Mouse (Mus musculus): ENCODE measurements around the gene Plekha1. TPM values are rescaled to one million over a fixed set of nuclear protein-coding genes. Genes with fewer than 3 reads are reported as not detected.
A peak's percentile ranks its signal among the peaks of the same experiment; 100 is the strongest.

Gene Plekha1
- polyA plus RNA-seq, 1 experiment, result 13.4 TPM

DNA sequence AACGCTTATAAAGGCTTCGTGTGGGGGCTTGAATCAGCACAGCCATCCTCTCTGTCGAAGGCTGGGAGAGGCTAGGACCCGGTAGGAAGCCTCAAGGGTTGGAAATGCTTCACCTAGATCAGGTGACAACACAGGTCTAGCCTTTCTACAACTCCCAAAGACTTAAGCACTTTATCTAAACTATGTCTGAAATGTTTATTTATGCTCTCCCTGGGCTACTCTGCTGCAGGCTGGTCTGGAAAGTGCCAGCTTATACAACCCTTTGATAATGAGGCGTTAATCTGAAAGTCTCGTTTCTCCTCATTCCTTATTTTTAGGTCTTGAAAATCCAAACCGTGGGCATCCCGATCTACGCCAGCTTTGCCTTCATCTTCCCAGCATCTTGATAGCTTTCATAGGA lies 41.6 kb upstream of the Plekha1 start:
- Histone ChIP-seq H3K4me3 (no peak overlapping the region), H3K4me2 (ENCODE audit: low read depth) (no peak overlapping the region), H3K36me3 (ENCODE audit: control insufficient read depth, insufficient read depth) (no peaks in the 10 kb centered on the region), H3K27me3 (ENCODE audit: control insufficient read depth, insufficient read depth, insufficient read length) (no peaks in the 10 kb centered on the region), H3K79me2 (ENCODE audit: control insufficient read depth, insufficient read depth) (no peaks in the 10 kb centered on the region), H3ac (ENCODE audit: control insufficient read depth, insufficient read length) (no peak overlapping the region)
- TF ChIP-seq CEBPB (IDR thresholded peaks at IDR 0.05; ENCODE audit: insufficient read depth, poor library complexity, severe bottlenecking) (no peak), POLR2A (IDR thresholded peaks at IDR 0.05; ENCODE audit: insufficient read length, low read depth) (no peak), MAX (IDR thresholded peaks at IDR 0.05; ENCODE audit: low read depth) (no peak), REST (IDR thresholded peaks at IDR 0.05; ENCODE audit: insufficient read depth, insufficient read length) (no peak), TCF3 (IDR thresholded peaks at IDR 0.05; ENCODE audit: insufficient read length, low read depth) (no peak), USF1 (IDR thresholded peaks at IDR 0.05; ENCODE audit: low read depth) (no peak), E2F4 (IDR thresholded peaks at IDR 0.05; ENCODE audit: insufficient read depth) (no peak), POLR2AphosphoS2 (IDR thresholded peaks at IDR 0.05; ENCODE audit: insufficient read length, low read depth) (no peak), MYOD1 (IDR thresholded peaks at IDR 0.05; ENCODE audit: control insufficient read depth in 1 of 3, insufficient read length in 2 of 3, low read depth in 2 of 3) (no peak), SRF (IDR thresholded peaks at IDR 0.05; ENCODE audit: control insufficient read depth, insufficient read length, low read depth) (no peak), MYOG (IDR thresholded peaks at IDR 0.05; ENCODE audit: control insufficient read depth in 1 of 3, insufficient read depth in 1 of 3, insufficient read length in 2 of 3, low read depth in 2 of 3) (no peak), TCF12 (IDR thresholded peaks at IDR 0.05; ENCODE audit: insufficient read depth, poor library complexity, severe bottlenecking) (no peak)

DNA sequence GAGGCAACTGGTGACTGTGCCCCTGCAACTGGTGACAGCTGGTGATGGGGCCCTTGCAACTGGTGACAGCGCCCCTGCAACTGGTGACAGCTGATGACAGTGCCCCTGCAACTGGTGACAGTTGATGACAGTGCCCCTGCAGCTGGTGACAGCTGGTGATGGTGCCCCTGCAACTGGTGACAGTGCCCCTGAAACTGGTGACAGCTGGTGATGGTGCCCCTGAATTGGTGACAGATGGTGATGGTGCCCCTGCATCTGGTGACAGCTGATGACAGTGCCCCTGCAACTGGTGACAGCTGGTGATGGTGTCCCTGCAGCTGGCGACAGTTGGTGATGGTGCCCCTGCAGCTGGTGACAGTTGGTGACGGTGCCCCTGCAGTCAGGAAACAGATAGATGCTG lies 39.2 kb upstream of the Plekha1 start:
- no peak overlapping the region for H3ac ChIP-seq (ENCODE audit: control insufficient read depth, insufficient read length)
- H3K27me3 ChIP-seq (ENCODE audit: control insufficient read depth, insufficient read depth, insufficient read length), result no peaks in the 10 kb centered on the region
- H3K79me2 ChIP-seq (ENCODE audit: control insufficient read depth, insufficient read depth), result no peaks in the 10 kb centered on the region
- no peaks in the 10 kb centered on the region for H3K36me3 ChIP-seq (ENCODE audit: control insufficient read depth, insufficient read depth)
- TF ChIP-seq USF1 (IDR thresholded peaks at IDR 0.05; ENCODE audit: low read depth) (no peak), MYOD1 (IDR thresholded peaks at IDR 0.05; ENCODE audit: control insufficient read depth in 1 of 3, insufficient read length in 2 of 3, low read depth in 2 of 3) (peak in 2 of 3 experiments; percentile 31 to 53), E2F4 (IDR thresholded peaks at IDR 0.05; ENCODE audit: insufficient read depth) (no peak), MYOG (IDR thresholded peaks at IDR 0.05; ENCODE audit: control insufficient read depth in 1 of 3, insufficient read depth in 1 of 3, insufficient read length in 2 of 3, low read depth in 2 of 3) (peak in 2 of 3 experiments; percentile 69 to 70), TCF12 (IDR thresholded peaks at IDR 0.05; ENCODE audit: insufficient read depth, poor library complexity, severe bottlenecking) (no peak)
- H3K4me3 ChIP-seq, result no peak overlapping the region
- no peak overlapping the region for H3K4me2 ChIP-seq (ENCODE audit: low read depth)

DNA sequence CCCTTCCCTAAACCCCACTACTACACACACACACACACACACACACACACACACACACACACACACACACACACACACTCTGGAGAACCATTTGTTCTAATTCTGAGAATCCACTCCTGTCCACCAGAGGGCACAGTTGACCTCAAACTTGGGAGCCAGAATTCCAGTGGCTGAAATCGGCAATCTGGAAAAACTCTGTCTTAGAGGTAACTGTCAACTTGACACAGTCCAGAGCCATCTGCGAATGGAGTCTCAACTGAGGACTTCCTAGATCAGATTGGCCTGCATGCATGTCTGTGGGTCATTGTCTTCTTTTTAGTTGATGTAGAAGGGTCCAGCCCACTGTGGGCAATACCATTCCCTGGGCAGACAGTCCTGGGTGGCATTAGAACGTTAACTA lies 38.1 kb upstream of the Plekha1 start:
- Histone ChIP-seq H3K4me3 (no peak overlapping the region), H3K79me2 (ENCODE audit: control insufficient read depth, insufficient read depth) (no peaks in the 10 kb centered on the region), H3K4me2 (ENCODE audit: low read depth) (no peak overlapping the region), H3ac (ENCODE audit: control insufficient read depth, insufficient read length) (no peak overlapping the region), H3K36me3 (ENCODE audit: control insufficient read depth, insufficient read depth) (no peaks in the 10 kb centered on the region), H3K27me3 (ENCODE audit: control insufficient read depth, insufficient read depth, insufficient read length) (no peaks in the 10 kb centered on the region)
- TF ChIP-seq POLR2A (IDR thresholded peaks at IDR 0.05; ENCODE audit: insufficient read length, low read depth) (no peak), REST (IDR thresholded peaks at IDR 0.05; ENCODE audit: insufficient read depth, insufficient read length) (no peak), TCF3 (IDR thresholded peaks at IDR 0.05; ENCODE audit: insufficient read length, low read depth) (no peak), MAX (IDR thresholded peaks at IDR 0.05; ENCODE audit: low read depth) (no peak), CEBPB (IDR thresholded peaks at IDR 0.05; ENCODE audit: insufficient read depth, poor library complexity, severe bottlenecking) (no peak), MYOG (IDR thresholded peaks at IDR 0.05; ENCODE audit: control insufficient read depth in 1 of 3, insufficient read depth in 1 of 3, insufficient read length in 2 of 3, low read depth in 2 of 3) (no peak), USF1 (IDR thresholded peaks at IDR 0.05; ENCODE audit: low read depth) (no peak), MYOD1 (IDR thresholded peaks at IDR 0.05; ENCODE audit: control insufficient read depth in 1 of 3, insufficient read length in 2 of 3, low read depth in 2 of 3) (no peak), POLR2AphosphoS2 (IDR thresholded peaks at IDR 0.05; ENCODE audit: insufficient read length, low read depth) (no peak), TCF12 (IDR thresholded peaks at IDR 0.05; ENCODE audit: insufficient read depth, poor library complexity, severe bottlenecking) (no peak), SRF (IDR thresholded peaks at IDR 0.05; ENCODE audit: control insufficient read depth, insufficient read length, low read depth) (no peak), E2F4 (IDR thresholded peaks at IDR 0.05; ENCODE audit: insufficient read depth) (no peak)

DNA sequence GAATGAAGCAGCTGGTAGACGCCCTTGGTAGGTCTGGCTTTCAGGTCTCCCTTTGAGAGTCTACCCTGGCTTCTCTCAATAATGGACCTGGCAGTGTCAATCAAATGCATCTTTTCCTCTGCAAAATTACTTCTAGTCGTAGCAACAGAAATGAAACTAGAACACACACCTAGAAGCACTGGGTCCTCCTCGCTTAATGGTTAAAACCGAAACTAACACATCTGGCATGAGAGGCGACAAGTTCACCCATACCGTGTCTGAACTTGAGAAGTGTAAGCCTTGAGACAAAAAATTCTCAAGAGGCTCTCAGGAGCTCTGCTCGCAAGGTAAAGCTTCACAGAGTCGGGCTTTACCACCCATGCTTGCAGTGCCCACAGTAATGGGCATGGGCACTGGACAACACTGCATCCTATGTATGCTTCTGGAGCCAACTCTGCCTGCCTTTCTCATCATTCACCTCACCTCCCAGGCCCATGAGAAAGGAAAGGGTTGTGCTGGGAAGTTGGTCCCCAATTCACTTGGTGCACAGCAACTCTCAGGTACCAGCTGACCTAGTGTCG lies 37.6 kb upstream of the Plekha1 start:
- TF ChIP-seq POLR2AphosphoS2 (IDR thresholded peaks at IDR 0.05; ENCODE audit: insufficient read length, low read depth), result no peak
- no peak for TF ChIP-seq MAX (IDR thresholded peaks at IDR 0.05; ENCODE audit: low read depth)
- no peak for TF ChIP-seq SRF (IDR thresholded peaks at IDR 0.05; ENCODE audit: control insufficient read depth, insufficient read length, low read depth)
- no peak for TF ChIP-seq TCF12 (IDR thresholded peaks at IDR 0.05; ENCODE audit: insufficient read depth, poor library complexity, severe bottlenecking)
- no peak for TF ChIP-seq POLR2A (IDR thresholded peaks at IDR 0.05; ENCODE audit: insufficient read length, low read depth)
- no peak for TF ChIP-seq USF1 (IDR thresholded peaks at IDR 0.05; ENCODE audit: low read depth)
- no peak for TF ChIP-seq REST (IDR thresholded peaks at IDR 0.05; ENCODE audit: insufficient read depth, insufficient read length)
- TF ChIP-seq MYOG (IDR thresholded peaks at IDR 0.05; ENCODE audit: control insufficient read depth in 1 of 3, insufficient read depth in 1 of 3, insufficient read length in 2 of 3, low read depth in 2 of 3), result no peak
- TF ChIP-seq TCF3 (IDR thresholded peaks at IDR 0.05; ENCODE audit: insufficient read length, low read depth), result no peak
- TF ChIP-seq MYOD1 (IDR thresholded peaks at IDR 0.05; ENCODE audit: control insufficient read depth in 1 of 3, insufficient read length in 2 of 3, low read depth in 2 of 3), result no peak
- no peak for TF ChIP-seq E2F4 (IDR thresholded peaks at IDR 0.05; ENCODE audit: insufficient read depth)
- TF ChIP-seq CEBPB (IDR thresholded peaks at IDR 0.05; ENCODE audit: insufficient read depth, poor library complexity, severe bottlenecking), result no peak
- H3K4me2 ChIP-seq (ENCODE audit: low read depth), result no peak overlapping the region

More for the DNA sequence above, 37.6 kb upstream of the Plekha1 start:
- Histone ChIP-seq H3K79me2 (ENCODE audit: control insufficient read depth, insufficient read depth) (no peaks in the 10 kb centered on the region), H3ac (ENCODE audit: control insufficient read depth, insufficient read length) (no peak overlapping the region), H3K4me3 (no peak overlapping the region), H3K36me3 (ENCODE audit: control insufficient read depth, insufficient read depth) (no peaks in the 10 kb centered on the region), H3K27me3 (ENCODE audit: control insufficient read depth, insufficient read depth, insufficient read length) (no peaks in the 10 kb centered on the region)
